Mouse (Mus musculus) limb, embryonic 14.5 days (tissue): ENCODE data around the gene Nubp2. TPM values are rescaled to one million over a fixed set of nuclear protein-coding genes. Genes with fewer than 3 reads are reported as not detected.

Experiments
- ATAC-seq: fragments of 200-750 bp; cut with Nextera tagmentation; 2 replicates; pipeline ENCODE4 v1.8.0; 2017; ENCODE audit warnings: low read depth, moderate number of reproducible peaks, moderate TSS enrichment; ENCODE audit not compliant: low FRiP score
- DNase-seq: peaks from one replicate; pipeline ENCODE4 v3.0.0-alpha.2; 2015; ENCODE audit warnings: low spot score
- H3K27ac ChIP-seq: fragments of 300-500 bp; sonication (generic); replicated peaks from 2 replicates; pipeline ENCODE4 v1.5.1; 2014; ENCODE audit warnings: low read depth, mild to moderate bottlenecking, low read length, moderate library complexity, mixed read lengths
- H3K27me3 ChIP-seq: fragments of 300-500 bp; sonication (generic); 2 replicates; pipeline ENCODE4 v1.6.1; 2014; ENCODE audit warnings: low read length, mixed read lengths; ENCODE audit not compliant: control insufficient read depth, insufficient read depth
- H3K36me3 ChIP-seq: fragments of 300-500 bp; sonication (generic); 2 replicates; pipeline ENCODE4 v1.6.1; 2014; ENCODE audit warnings: mild to moderate bottlenecking, low read length, moderate library complexity, mixed read lengths; ENCODE audit not compliant: control insufficient read depth, insufficient read depth
- H3K4me1 ChIP-seq: fragments of 300-500 bp; sonication (generic); 2 replicates; pipeline ENCODE4 v1.6.1; 2014; ENCODE audit warnings: antibody characterized with exemption, low read length, mixed read lengths; ENCODE audit not compliant: control insufficient read depth, insufficient read depth
- H3K4me2 ChIP-seq: fragments of 300-500 bp; sonication (generic); replicated peaks from 2 replicates; pipeline ENCODE4 v1.6.1; 2014; ENCODE audit warnings: low read depth, mild to moderate bottlenecking, low read length, moderate library complexity; ENCODE audit not compliant: severe bottlenecking
- H3K4me3 ChIP-seq: fragments of 300-500 bp; sonication (generic); replicated peaks from 2 replicates; pipeline ENCODE4 v1.5.1; 2014; ENCODE audit warnings: low read length
- H3K9ac ChIP-seq: fragments of 300-500 bp; sonication (generic); 2 replicates; pipeline ENCODE4 v1.6.1; 2014; ENCODE audit warnings: mild to moderate bottlenecking, low read depth, low read length, moderate library complexity; ENCODE audit not compliant: severe bottlenecking
- H3K9me3 ChIP-seq: fragments of 300-500 bp; sonication (generic); 2 replicates; pipeline ENCODE4 v1.6.1; 2016; ENCODE audit warnings: low read length; ENCODE audit not compliant: control insufficient read depth
- POLR2A ChIP-seq: fragments of 200-500 bp; IDR thresholded peaks from 2 replicates; pipeline ENCODE4 v1.8.0; 2012; ENCODE audit warnings: inconsistent platforms, mild to moderate bottlenecking, moderate library complexity, borderline replicate concordance; ENCODE audit not compliant: insufficient read depth, insufficient read length; ENCODE audit errors: extremely low read depth
- WGBS: fragments of 180-500 bp; shearing (Covaris S2); extraction: QIAGEN DNeasy Blood & Tissue Kit; methylation state at CpG from one replicate; pipeline ENCODE4 v1.1.7; 2014; 5-methylcytosine and 5-hydroxymethylcytosine counted together
- polyA plus RNA-seq, 2 experiments: library from polyadenylated mRNA; depleted of rRNA in 1 of 2; stranded (reverse) in 1 of 2; unstranded in 1 of 2; fragments of >200 nt; fragmentation: Nextera tagmentation in 1 of 2; extraction: Ambion mirVana in 1 of 2; gene quantifications; 2 replicates each; pipeline versions ENCODE4 v1.2.1 to v1.2.3; 2012 to 2014

Gene Nubp2
- polyA plus RNA-seq (2012; rRNA removed) (27.4 and 31.2 TPM in 2 replicates), polyA plus RNA-seq (2014; fragmentation: Nextera tagmentation; extraction: Ambion mirVana) (54.0 and 55.5 TPM in 2 replicates)

GRCm38 (mm10) chr17:24886134-24886931, at the start of gene Nubp2, which contains the start of gene Spsb3:
TSS of gene Nubp2 (minus strand) at chr17:24886349.
TSS of gene Spsb3 (plus strand) at chr17:24886643.
- H3K27me3 ChIP-seq = no peaks in the 10 kb centered on the region
- peak within 1 kb of the TSS; percentile 90 for H3K4me2 ChIP-seq
- ATAC-seq (peak; percentile 96), DNase-seq (peak; percentile 100)
- H3K4me1 ChIP-seq = peaks cover 15% of the 10 kb centered on the region
- WGBS = under 1% methylated on average over 58 of the region's 69 CpGs
- no peak for TF ChIP-seq POLR2A
- H3K27ac ChIP-seq = no peak within 1 kb of the TSS; the same call in 1 of the 2 replicates
- no peaks in the 10 kb centered on the region for H3K9me3 ChIP-seq
- peaks cover 35% of the 10 kb centered on the region for H3K36me3 ChIP-seq
- peak within 1 kb of the TSS; percentile 86 for H3K4me3 ChIP-seq
- H3K9ac ChIP-seq = peak within 1 kb of the TSS; percentile 80

GRCm38 (mm10) chr17:24935666-24936065, 49.5 kb upstream of the Nubp2 start:
- H3K4me1 ChIP-seq = peaks cover 13% of the 10 kb centered on the region
- H3K36me3 ChIP-seq = peaks cover 6% of the 10 kb centered on the region; the same call in 1 of the 2 replicates
- no peak overlapping the region for H3K27ac ChIP-seq
- peak overlapping the region; percentile 90 for H3K4me3 ChIP-seq
- no peaks in the 10 kb centered on the region for H3K27me3 ChIP-seq
- peak overlapping the region; percentile 54 for H3K4me2 ChIP-seq
- TF ChIP-seq POLR2A = no peak
- H3K9me3 ChIP-seq = no peaks in the 10 kb centered on the region
- DNase-seq (no peak), ATAC-seq (no peak)
- H3K9ac ChIP-seq = peak overlapping the region; percentile 86

GRCm38 (mm10) chr17:24934926-24935325, 48.8 kb upstream of the Nubp2 start:
- no peak for TF ChIP-seq POLR2A
- DNase-seq (no peak), ATAC-seq (no peak)
- peaks cover 6% of the 10 kb centered on the region; the same call in 1 of the 2 replicates for H3K36me3 ChIP-seq
- H3K4me3 ChIP-seq = peak overlapping the region; percentile 90
- whole genome bisulfite sequencing = 84% methylated on average over 4 of the region's 4 CpGs
- H3K4me1 ChIP-seq = peaks cover 13% of the 10 kb centered on the region
- peak overlapping the region; percentile 54 for H3K4me2 ChIP-seq
- H3K9me3 ChIP-seq = no peaks in the 10 kb centered on the region
- H3K27ac ChIP-seq = no peak overlapping the region
- peak overlapping the region; percentile 86 for H3K9ac ChIP-seq
- no peaks in the 10 kb centered on the region for H3K27me3 ChIP-seq

- no peak overlapping the region for H3K4me2 ChIP-seq
- no peak overlapping the region for H3K4me3 ChIP-seq
- no peak overlapping the region for H3K27ac ChIP-seq
- ATAC-seq (no peak), DNase-seq (no peak)
- WGBS = 79% methylated on average over 4 of the region's 4 CpGs
- H3K9me3 ChIP-seq = no peaks in the 10 kb centered on the region
- H3K27me3 ChIP-seq = no peaks in the 10 kb centered on the region
- peaks cover 13% of the 10 kb centered on the region for H3K4me1 ChIP-seq
- H3K36me3 ChIP-seq = peaks cover 8% of the 10 kb centered on the region; the same call in 1 of the 2 replicates
- H3K9ac ChIP-seq = no peak overlapping the region
- no peak for TF ChIP-seq POLR2A
These were observed 47.0 kb upstream of the Nubp2 start for GRCm38 (mm10) chr17:24933163-24933562.

GRCm38 (mm10) chr17:24932431-24932830, 46.3 kb upstream of the Nubp2 start:
- H3K4me3 ChIP-seq = no peak overlapping the region
- 98% methylated on average over 4 of the region's 4 CpGs for WGBS
- no peak for ATAC-seq

More at GRCm38 (mm10) chr17:24932431-24932830, 46.3 kb upstream of the Nubp2 start:
- no peaks in the 10 kb centered on the region for H3K27me3 ChIP-seq
- no peak for DNase-seq
- no peak for TF ChIP-seq POLR2A
- H3K4me2 ChIP-seq = no peak overlapping the region
- H3K4me1 ChIP-seq = peaks cover 13% of the 10 kb centered on the region
- no peaks in the 10 kb centered on the region for H3K9me3 ChIP-seq
- peaks cover 11% of the 10 kb centered on the region for H3K36me3 ChIP-seq
- no peak overlapping the region for H3K27ac ChIP-seq
- H3K9ac ChIP-seq = no peak overlapping the region
